In genomic region chr12:100778934-100779865, GRCm38 (mm10) we compare ENCODE assay signal across 8 mouse cellular contexts. TPM values are rescaled to one million over a fixed set of nuclear protein-coding genes. Genes with fewer than 3 reads are reported as not detected.
DNase-seq lines count a peak whose midpoint lies in the region; ATAC-seq and TF ChIP-seq lines count a peak whose summit lies in the region.

Dglucy (plus strand) TSS chr12:100779057.

- peak; percentile 91 for ATAC-seq in heart, embryonic 14.5 days (ENCODE audit: insufficient number of reproducible peaks, insufficient read depth, low FRiP score, low read depth)
- no peak for ATAC-seq in liver, embryonic 12.5 days

- H3ac ChIP-seq in C2C12 (ENCODE audit: control insufficient read depth, insufficient read length, low read depth), result peak within 1 kb of the TSS; percentile 76

- TF ChIP-seq CTCF in C2C12 (IDR thresholded peaks at IDR 0.05; ENCODE audit: control insufficient read depth, insufficient read depth, insufficient read length), result no peak

- no peaks in the 10 kb centered on the region for H3K36me3 ChIP-seq in C2C12 (ENCODE audit: control insufficient read depth, insufficient read depth)
- H3K36me3 ChIP-seq in forebrain, embryonic 10.5 days (replicated peaks), result no peaks in the 10 kb centered on the region
- H3K36me3 ChIP-seq in heart, embryonic 14.5 days (ENCODE audit: control insufficient read depth, insufficient read depth, low read length), result no peaks in the 10 kb centered on the region
- no peaks in the 10 kb centered on the region for H3K36me3 ChIP-seq in liver, embryonic 12.5 days

- H3K79me2 ChIP-seq in C2C12 (ENCODE audit: control insufficient read depth, insufficient read depth), result peaks cover 43% of the 10 kb centered on the region

- peak within 1 kb of the TSS; percentile 63; the same call in 1 of the 2 replicates for H3K27ac ChIP-seq in forebrain, embryonic 10.5 days
- peak within 1 kb of the TSS; percentile 44 to 62 for H3K27ac ChIP-seq in heart, embryonic 14.5 days (replicated peaks in 1 of 2; ENCODE audit: control insufficient read depth in 1 of 2, insufficient read depth in 1 of 2, low read depth in 2 of 2, low read length in 2 of 2)
- no peak within 1 kb of the TSS for H3K27ac ChIP-seq in liver, embryonic 12.5 days

- H3K4me2 ChIP-seq in heart, embryonic 14.5 days (ENCODE audit: low read length), result peak within 1 kb of the TSS; percentile 56
- H3K4me2 ChIP-seq in liver, embryonic 12.5 days, result peak within 1 kb of the TSS; percentile 19

- WGBS in forebrain, embryonic 10.5 days, result 65% methylated on average over 12 of the region's 12 CpGs
- 40% methylated on average over 12 of the region's 12 CpGs for WGBS in heart, embryonic 14.5 days
- WGBS in liver, embryonic 12.5 days (ENCODE audit: insufficient replicate concordance), result 55% methylated on average over 12 of the region's 12 CpGs

- peaks cover 25% of the 10 kb centered on the region for H3K79me3 ChIP-seq in C2C12 (ENCODE audit: low read depth)

- H3K9ac ChIP-seq in heart, embryonic 14.5 days (ENCODE audit: low read length), result peak within 1 kb of the TSS; percentile 68
- H3K9ac ChIP-seq in liver, embryonic 12.5 days, result no peak within 1 kb of the TSS

- H3K9me3 ChIP-seq in forebrain, embryonic 10.5 days, result no peaks in the 10 kb centered on the region
- no peaks in the 10 kb centered on the region for H3K9me3 ChIP-seq in heart, embryonic 14.5 days (ENCODE audit: control insufficient read depth, low read length)
- H3K9me3 ChIP-seq in liver, embryonic 12.5 days (replicated peaks), result no peaks in the 10 kb centered on the region

- no peaks in the 10 kb centered on the region for H3K27me3 ChIP-seq in C2C12 (ENCODE audit: control insufficient read depth, insufficient read depth, insufficient read length)
- no peaks in the 10 kb centered on the region for H3K27me3 ChIP-seq in forebrain, embryonic 10.5 days (ENCODE audit: poor library complexity, severe bottlenecking)
- H3K27me3 ChIP-seq in heart, embryonic 14.5 days (ENCODE audit: control insufficient read depth, insufficient read depth, low read length), result no peaks in the 10 kb centered on the region
- H3K27me3 ChIP-seq in liver, embryonic 12.5 days (replicated peaks), result no peaks in the 10 kb centered on the region

- H3K4me1 ChIP-seq in forebrain, embryonic 10.5 days, result peaks cover 13% of the 10 kb centered on the region; the same call in 1 of the 2 replicates
- peaks cover 11 to 14% of the 10 kb centered on the region in 2 experiments for H3K4me1 ChIP-seq in heart, embryonic 14.5 days (ENCODE audit: control insufficient read depth in 2 of 2, insufficient read depth in 2 of 2, low read length in 2 of 2)
- H3K4me1 ChIP-seq in liver, embryonic 12.5 days, result no peaks in the 10 kb centered on the region; the same call in 1 of the 2 replicates

- H3K4me3 ChIP-seq in C2C12 (ENCODE audit: insufficient read depth, poor library complexity, severe bottlenecking), result peak within 1 kb of the TSS; percentile 71
- no peak within 1 kb of the TSS for H3K4me3 ChIP-seq in forebrain, embryonic 10.5 days
- H3K4me3 ChIP-seq in heart, embryonic 14.5 days (ENCODE audit: control insufficient read depth in 1 of 2, insufficient read depth in 1 of 2, low read depth in 1 of 2, low read length in 2 of 2), result peak within 1 kb of the TSS; percentile 31
- H3K4me3 ChIP-seq in liver, embryonic 12.5 days, result 0 out of 2 replicates have a peak within 1 kb of the TSS, but pooled peaks have one; percentile 1

- peak; percentile 93 to 94 for DNase-seq in adrenal gland, postnatal 36 days
- no peak for DNase-seq in forebrain, embryonic 10.5 days (ENCODE audit: extremely low spot score, low spot score)
- peak; percentile 95 for DNase-seq in kidney, postnatal 10 days
- peak; percentile 40 to 57 for DNase-seq in natural killer cell, adult 2 months (ENCODE audit: low spot score in 2 of 2)
- DNase-seq in telencephalon, adult 2 months (ENCODE audit: low read depth, low spot score), result peak; percentile 92

TF ChIP-seq in C2C12, 6 proteins besides CTCF, POLR2A, EP300 and RAD21:
- TF ChIP-seq FOSL1 (IDR thresholded peaks at IDR 0.05; ENCODE audit: insufficient read depth, low read length, poor library complexity, severe bottlenecking) (no peak), MAX (IDR thresholded peaks at IDR 0.05) (peak; percentile 71), CEBPB (IDR thresholded peaks at IDR 0.05; ENCODE audit: low read depth) (no peak), MYOG (IDR thresholded peaks at IDR 0.05; ENCODE audit: control insufficient read depth, extremely low read depth, insufficient read length) (no peak), USF1 (IDR thresholded peaks at IDR 0.05; ENCODE audit: low read depth) (no peak)

RNA-seq across cellular contexts. Expression of gene Dglucy, which starts in this region (rescaled TPM):
- 34.1 TPM for polyA plus RNA-seq in C2C12 (2012; fragmentation: generic; extraction: Trizol)
- total RNA-seq in adrenal gland, postnatal 36 days (2021), result 10 to 100 TPM; 11.2 to 15.6 TPM
- polyA plus RNA-seq in forebrain, embryonic 10.5 days (2016; fragmentation: Nextera tagmentation; extraction: Ambion mirVana), result 0.14 and 0.16 TPM in 2 replicates
- 4.8 and 5.9 TPM in 2 replicates for polyA plus RNA-seq in heart, embryonic 14.5 days (2014; fragmentation: Nextera tagmentation; extraction: Ambion mirVana)
- polyA plus RNA-seq in liver, embryonic 12.5 days (2016; fragmentation: Nextera tagmentation; extraction: Ambion mirVana), result 0.64 and 0.90 TPM in 2 replicates
